16 mouse cellular contexts compared by ENCODE assay signal in the genomic region with DNA sequence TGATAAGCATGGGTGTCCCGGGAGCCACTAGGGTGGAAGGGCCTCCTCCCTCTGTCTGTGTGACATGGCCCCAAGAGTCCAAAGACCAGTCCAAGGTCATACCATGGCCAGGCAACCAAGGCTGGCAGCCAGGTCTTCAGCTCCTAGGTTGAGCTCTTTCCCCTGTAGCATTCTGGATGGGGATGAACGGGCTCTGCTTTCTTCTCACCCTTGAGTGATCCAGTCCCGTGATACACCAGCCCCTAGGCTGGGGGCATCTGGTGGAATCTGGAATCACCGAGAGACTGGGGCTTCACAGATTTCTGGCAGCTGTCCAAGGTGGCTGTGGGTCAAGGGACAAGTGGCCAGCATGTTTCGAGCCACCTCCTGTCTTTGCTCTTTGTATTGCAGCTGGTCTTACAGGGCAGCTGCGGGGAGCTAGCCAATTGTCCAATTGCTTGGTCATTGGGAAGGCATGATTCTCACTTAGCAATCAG. TPM values are rescaled to one million over a fixed set of nuclear protein-coding genes. Genes with fewer than 3 reads are reported as not detected.
A peak's percentile ranks its signal among the peaks of the same experiment; 100 is the strongest.
DNase-seq lines count a peak whose midpoint lies in the region; ATAC-seq lines count a peak whose summit lies in the region.
"Had no signal": no experiment of that assay in that cellular context is flagged by ENCODE, and none has a peak within 500 bp of the region (broad histone marks: within the 10 kb centered on the region; RNA-seq: fewer than 3 reads in every experiment).

No protein-coding gene starts in this region.

- H3K27ac ChIP-seq in midbrain, embryonic 15.5 days = no peak overlapping the region
- H3K27ac ChIP-seq: embryonic facial prominence, embryonic 15.5 days; limb, embryonic 10.5 days; liver, embryonic 15.5 days; neural tube, embryonic 15.5 days had no signal

- no peak overlapping the region for H3K9ac ChIP-seq in midbrain, embryonic 15.5 days
- H3K9ac ChIP-seq: embryonic facial prominence, embryonic 15.5 days; liver, embryonic 15.5 days; neural tube, embryonic 15.5 days had no signal

- H3K36me3 ChIP-seq in midbrain, embryonic 15.5 days (replicated peaks) = no peaks in the 10 kb centered on the region
- H3K36me3 ChIP-seq: embryonic facial prominence, embryonic 15.5 days; limb, embryonic 10.5 days; liver, embryonic 15.5 days; neural tube, embryonic 15.5 days had no signal

- intact Hi-C loops in gastrocnemius, postnatal 14 days (cut with DNase I; ENCODE audit: low total_unique reads) = no loop called here

- 68% methylated on average over 6 of the region's 6 CpGs for WGBS in midbrain, embryonic 15.5 days

- H3K4me2 ChIP-seq in midbrain, embryonic 15.5 days = no peak overlapping the region
- H3K4me2 ChIP-seq: embryonic facial prominence, embryonic 15.5 days; liver, embryonic 15.5 days; neural tube, embryonic 15.5 days had no signal

- ATAC-seq in midbrain, embryonic 15.5 days (replicated peaks) = no peak
- ATAC-seq: hindbrain, embryonic 16.5 days had no signal

- peak; percentile 54 for DNase-seq in gastrocnemius, postnatal 14 days
- no peak for DNase-seq in gastrocnemius, adult 18-20 months (ENCODE audit: low spot score)
- DNase-seq in lung, postnatal 10 days = peak; percentile 21
- no peak for DNase-seq in lung, postnatal 36 days
- DNase-seq in kidney, postnatal 14 days = peak; percentile 74
- DNase-seq in testis, postnatal 14 days (ENCODE audit: low spot score) = peak; percentile 6
- DNase-seq: B cell, adult 2 months; embryo, embryonic 11 days; heart, postnatal 4 days; thymus, postnatal 4 days had no signal

- H3K4me3 ChIP-seq in midbrain, embryonic 15.5 days = no peak overlapping the region
- H3K4me3 ChIP-seq: embryonic facial prominence, embryonic 15.5 days; limb, embryonic 10.5 days; liver, embryonic 15.5 days; neural tube, embryonic 15.5 days had no signal

- H3K9me3 ChIP-seq in midbrain, embryonic 15.5 days = no peaks in the 10 kb centered on the region
- H3K9me3 ChIP-seq: embryonic facial prominence, embryonic 15.5 days; limb, embryonic 10.5 days; liver, embryonic 15.5 days; neural tube, embryonic 15.5 days had no signal

- H3K4me1 ChIP-seq in midbrain, embryonic 15.5 days = no peaks in the 10 kb centered on the region
- H3K4me1 ChIP-seq: embryonic facial prominence, embryonic 15.5 days; limb, embryonic 10.5 days had no signal

- peaks cover 7% of the 10 kb centered on the region for H3K27me3 ChIP-seq in midbrain, embryonic 15.5 days (replicated peaks)
- H3K27me3 ChIP-seq: liver, embryonic 15.5 days had no signal

RNA-seq across cellular contexts. Expression of a gene that starts 14.4 kb away (rescaled TPM):
- 10 to 100 TPM in 1 of 2 experiments, 1 to 10 TPM in 1; 6.3 to 16.3 TPM for total RNA-seq in gastrocnemius, postnatal 14 days (2021)
- 10 to 100 TPM; 21.9 to 22.2 TPM for total RNA-seq in gastrocnemius, adult 18-20 months (2021)
- polyA plus RNA-seq in midbrain, embryonic 15.5 days (2015; fragmentation: Nextera tagmentation; extraction: Ambion mirVana) = 1.3 and 2.2 TPM in 2 replicates

Comparison
In these comparisons a context has a peak if more than half of its experiments do, and no peak if none do; other contexts are left out.
1. DNase-seq: peak in gastrocnemius, postnatal 14 days (single experiment), lung, postnatal 10 days (single experiment), kidney, postnatal 14 days (single experiment) and testis, postnatal 14 days (single experiment); none in gastrocnemius, adult 18-20 months (single experiment) and lung, postnatal 36 days (single experiment).